Mouse (Mus musculus): Measurements from ENCODE around the gene Ap1g2.
A peak's percentile ranks its signal among the peaks of the same experiment; 100 is the strongest.

Gene Ap1g2

DNA sequence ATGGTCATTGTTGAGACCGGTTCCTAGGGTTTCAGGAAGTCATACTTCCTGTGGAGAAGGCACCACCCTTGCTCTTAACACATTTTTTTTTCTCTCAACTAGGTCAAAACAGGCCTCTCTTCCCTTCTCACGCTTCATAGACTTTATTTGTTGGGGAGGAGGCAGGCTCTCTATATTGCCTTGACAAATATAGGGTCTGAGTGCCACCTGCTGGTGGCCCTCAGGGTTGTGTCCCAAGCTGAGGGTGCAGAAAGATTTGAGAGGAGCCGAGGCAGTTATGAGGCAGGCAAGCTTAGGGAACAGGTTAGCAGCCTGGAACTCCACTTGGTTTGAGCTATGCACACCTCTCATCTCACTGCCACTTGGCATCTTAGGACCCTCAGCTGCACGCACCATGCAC is 8.3 kb downstream of the Ap1g2 start:
- peaks cover 51% of the 10 kb centered on the region for H3K36me3 ChIP-seq (ENCODE audit: insufficient read depth, low read length)
- H3K27me3 ChIP-seq (ENCODE audit: insufficient read depth, low read length): no peaks in the 10 kb centered on the region
- peaks cover 79% of the 10 kb centered on the region for H3K4me1 ChIP-seq (replicated peaks; ENCODE audit: low read depth, low read length)
- no peaks in the 10 kb centered on the region for H3K9me3 ChIP-seq (ENCODE audit: low read length)
- TF ChIP-seq CTCF (conservative IDR thresholded peaks at IDR 0.05; ENCODE audit: low read length) (peak; percentile 68), NANOG (IDR thresholded peaks at IDR 0.05; ENCODE audit: borderline replicate concordance, low read length) (no peak), POU5F1 (IDR thresholded peaks at IDR 0.05; ENCODE audit: borderline replicate concordance, low read length) (no peak)
- peak overlapping the region; percentile 65; the same call in 1 of the 2 replicates for H3K4me3 ChIP-seq (replicated peaks; ENCODE audit: low read length)

DNA sequence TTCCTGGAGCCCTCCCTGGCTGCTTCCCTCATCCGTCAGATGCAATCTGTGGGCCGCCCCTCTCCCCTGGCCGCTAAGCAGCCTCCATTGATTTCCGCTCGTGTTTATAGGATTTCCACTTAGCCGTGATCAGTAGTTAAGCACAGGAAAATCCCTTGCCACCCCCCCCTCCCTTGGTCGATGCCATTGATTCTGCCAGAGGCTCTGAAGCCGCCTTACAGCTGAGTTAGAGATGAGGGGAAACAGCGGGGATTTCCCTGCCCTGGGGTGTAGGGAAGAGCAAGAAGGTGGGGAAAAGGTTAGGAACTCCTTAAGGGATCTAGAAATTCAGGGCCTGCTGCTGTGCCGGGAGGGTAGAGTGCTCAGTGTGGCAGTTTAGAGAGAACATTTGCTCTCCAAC is 8.7 kb downstream of the Ap1g2 start:
- H3K9me3 ChIP-seq (ENCODE audit: low read length): no peaks in the 10 kb centered on the region
- H3K4me1 ChIP-seq (replicated peaks; ENCODE audit: low read depth, low read length): peaks cover 84% of the 10 kb centered on the region
- TF ChIP-seq NANOG (IDR thresholded peaks at IDR 0.05; ENCODE audit: borderline replicate concordance, low read length) (no peak), POU5F1 (IDR thresholded peaks at IDR 0.05; ENCODE audit: borderline replicate concordance, low read length) (no peak), CTCF (conservative IDR thresholded peaks at IDR 0.05; ENCODE audit: low read length) (no peak)
- peaks cover 47% of the 10 kb centered on the region for H3K36me3 ChIP-seq (ENCODE audit: insufficient read depth, low read length)
- no peaks in the 10 kb centered on the region for H3K27me3 ChIP-seq (ENCODE audit: insufficient read depth, low read length)
- peak overlapping the region; percentile 65 for H3K4me3 ChIP-seq (replicated peaks; ENCODE audit: low read length)

DNA sequence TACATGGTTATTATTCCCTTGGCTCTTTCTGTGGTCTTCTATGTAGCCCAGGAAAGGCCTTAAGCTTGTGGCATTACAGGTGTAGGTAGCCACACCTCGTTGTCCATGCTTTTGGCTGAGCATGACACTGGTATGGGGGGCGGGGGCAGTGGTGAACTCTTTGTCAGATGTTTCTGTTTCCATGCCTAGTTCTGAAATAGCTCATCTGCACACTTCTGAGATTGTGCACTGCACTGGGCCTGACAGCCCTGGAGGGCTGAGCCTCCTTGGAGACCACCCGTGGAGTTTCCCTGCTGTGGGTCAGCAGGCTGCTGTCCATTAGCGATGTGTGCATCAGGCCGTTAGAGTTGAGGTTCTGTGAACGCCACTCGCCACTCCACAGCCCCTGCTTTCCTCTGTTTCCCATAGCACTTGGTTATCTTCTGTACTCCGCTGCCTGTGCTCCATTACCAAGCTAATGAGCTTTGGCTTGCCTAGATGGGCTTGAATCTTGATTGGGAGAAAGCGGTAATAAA is 9.8 kb downstream of the Ap1g2 start:
- Histone ChIP-seq H3K4me1 (replicated peaks; ENCODE audit: low read depth, low read length) (peaks cover 84% of the 10 kb centered on the region), H3K36me3 (ENCODE audit: insufficient read depth, low read length) (peaks cover 40% of the 10 kb centered on the region)

DNA sequence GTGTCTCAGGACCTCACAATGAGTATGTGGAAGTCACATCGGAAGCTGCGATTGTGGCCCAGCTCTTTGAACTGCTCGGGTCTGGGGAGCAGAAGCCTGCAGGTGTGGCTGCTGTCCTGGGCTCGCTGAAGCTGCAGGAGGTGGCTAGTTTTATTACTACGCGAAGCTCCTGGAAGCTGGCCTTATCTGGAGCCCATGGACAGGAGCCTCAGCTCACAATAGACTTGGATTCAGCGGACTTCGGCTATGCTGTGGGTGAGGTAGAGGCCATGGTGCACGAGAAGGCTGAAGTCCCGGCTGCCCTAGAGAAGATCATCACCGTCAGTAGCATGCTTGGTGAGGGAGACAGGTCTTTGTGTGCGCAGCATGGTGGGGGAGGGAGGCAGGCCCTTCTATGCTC is 10.7 kb downstream of the Ap1g2 start:
- TF ChIP-seq CTCF (conservative IDR thresholded peaks at IDR 0.05; ENCODE audit: low read length): no peak
- Histone ChIP-seq H3K36me3 (ENCODE audit: insufficient read depth, low read length) (peaks cover 33% of the 10 kb centered on the region), H3K9me3 (ENCODE audit: low read length) (no peaks in the 10 kb centered on the region), H3K27me3 (ENCODE audit: insufficient read depth, low read length) (no peaks in the 10 kb centered on the region), H3K4me1 (replicated peaks; ENCODE audit: low read depth, low read length) (peaks cover 80% of the 10 kb centered on the region), H3K4me3 (replicated peaks; ENCODE audit: low read length) (peak overlapping the region; percentile 87)

More for the DNA sequence above, 9.8 kb downstream of the Ap1g2 start:
- Histone ChIP-seq H3K9me3 (ENCODE audit: low read length) (no peaks in the 10 kb centered on the region), H3K4me3 (replicated peaks; ENCODE audit: low read length) (peak overlapping the region; percentile 65), H3K27me3 (ENCODE audit: insufficient read depth, low read length) (no peaks in the 10 kb centered on the region)
- TF ChIP-seq NANOG (IDR thresholded peaks at IDR 0.05; ENCODE audit: borderline replicate concordance, low read length) (no peak), POU5F1 (IDR thresholded peaks at IDR 0.05; ENCODE audit: borderline replicate concordance, low read length) (no peak), CTCF (conservative IDR thresholded peaks at IDR 0.05; ENCODE audit: low read length) (no peak)

DNA sequence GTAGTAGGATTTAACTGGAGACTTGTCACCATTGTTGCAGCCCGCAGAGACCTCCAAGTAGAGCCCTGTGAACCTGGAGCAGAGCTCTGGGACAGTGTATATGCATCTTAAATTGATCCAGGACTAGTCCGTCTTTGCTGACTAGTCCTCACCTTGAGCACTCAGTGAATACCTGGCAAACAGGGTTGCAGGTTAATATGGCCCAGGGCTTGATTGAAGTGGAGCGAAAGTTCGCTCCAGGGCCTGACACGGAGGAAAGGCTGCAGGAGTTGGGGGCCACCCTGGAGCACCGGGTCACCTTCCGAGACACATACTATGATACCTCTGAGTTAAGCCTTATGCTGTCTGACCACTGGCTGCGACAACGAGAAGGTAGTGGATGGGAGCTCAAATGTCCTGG is 11.1 kb downstream of the Ap1g2 start:
- Histone ChIP-seq H3K4me3 (replicated peaks; ENCODE audit: low read length) (peak overlapping the region; percentile 87), H3K4me1 (replicated peaks; ENCODE audit: low read depth, low read length) (peaks cover 80% of the 10 kb centered on the region), H3K9me3 (ENCODE audit: low read length) (no peaks in the 10 kb centered on the region), H3K27me3 (ENCODE audit: insufficient read depth, low read length) (no peaks in the 10 kb centered on the region), H3K36me3 (ENCODE audit: insufficient read depth, low read length) (peaks cover 33% of the 10 kb centered on the region)
- TF ChIP-seq POU5F1 (IDR thresholded peaks at IDR 0.05; ENCODE audit: borderline replicate concordance, low read length) (no peak), CTCF (conservative IDR thresholded peaks at IDR 0.05; ENCODE audit: low read length) (no peak), NANOG (IDR thresholded peaks at IDR 0.05; ENCODE audit: borderline replicate concordance, low read length) (no peak)

DNA sequence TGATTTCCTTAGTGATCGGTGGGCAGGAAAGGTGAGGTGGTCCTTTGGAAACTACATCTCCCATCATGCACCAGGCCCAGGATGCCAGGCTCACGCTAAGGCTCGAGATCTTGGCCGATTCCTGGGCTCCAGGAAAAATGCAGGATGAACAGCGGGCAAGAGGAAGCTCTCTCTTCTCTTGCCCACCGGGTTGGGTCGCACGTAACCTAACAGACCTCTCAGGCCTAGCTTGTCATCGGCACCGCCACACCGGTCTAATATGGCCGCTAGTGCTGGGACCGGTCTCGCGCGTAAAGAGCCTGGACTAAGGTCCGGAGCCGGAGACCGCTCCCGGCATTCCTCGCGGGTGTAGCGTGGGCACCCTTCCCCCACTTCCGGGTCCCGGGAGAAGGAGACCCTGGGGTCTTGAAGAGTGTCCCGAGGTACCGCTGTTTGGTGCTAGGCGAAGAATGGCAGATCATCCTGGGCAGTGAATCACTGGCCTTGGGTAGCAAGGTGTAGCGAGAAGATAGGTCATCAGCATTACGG is 11.6 kb downstream of the Ap1g2 start, which contains the start of gene Thtpa:
Gene Thtpa, plus strand, starts transcription at position 81 of the 528 bp plus-strand sequence.
- H3K27me3 ChIP-seq (ENCODE audit: insufficient read depth, low read length): no peaks in the 10 kb centered on the region
- peaks cover 32% of the 10 kb centered on the region for H3K36me3 ChIP-seq (ENCODE audit: insufficient read depth, low read length)
- H3K4me3 ChIP-seq (replicated peaks; ENCODE audit: low read length): peak within 1 kb of the TSS; percentile 87
- H3K9me3 ChIP-seq (ENCODE audit: low read length): no peaks in the 10 kb centered on the region
- no peak for TF ChIP-seq NANOG (IDR thresholded peaks at IDR 0.05; ENCODE audit: borderline replicate concordance, low read length)
- no peak for TF ChIP-seq POU5F1 (IDR thresholded peaks at IDR 0.05; ENCODE audit: borderline replicate concordance, low read length)
- TF ChIP-seq CTCF (conservative IDR thresholded peaks at IDR 0.05; ENCODE audit: low read length): no peak
- peaks cover 82% of the 10 kb centered on the region for H3K4me1 ChIP-seq (replicated peaks; ENCODE audit: low read depth, low read length)

DNA sequence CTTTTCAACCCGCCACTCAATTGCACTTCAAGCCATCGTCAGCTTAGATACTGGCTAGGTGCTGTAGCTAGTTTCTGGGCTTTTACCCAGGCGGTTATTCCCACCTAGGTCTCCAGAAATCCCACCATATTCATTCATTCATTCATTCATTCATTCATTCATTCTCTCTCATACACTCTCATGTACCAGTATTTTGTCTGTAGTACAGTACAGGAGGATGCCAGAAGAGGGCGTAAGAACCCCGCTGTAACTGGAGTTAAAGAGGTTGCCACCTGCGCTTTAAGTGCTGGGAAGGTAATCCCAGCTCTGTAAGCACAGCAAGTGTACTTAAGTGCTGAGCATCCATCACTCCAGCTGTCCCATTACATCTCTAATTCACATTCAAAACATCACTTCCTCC is 12.5 kb downstream of the Ap1g2 start:
- peaks cover 27% of the 10 kb centered on the region for H3K36me3 ChIP-seq (ENCODE audit: insufficient read depth, low read length)
- no peak for TF ChIP-seq POU5F1 (IDR thresholded peaks at IDR 0.05; ENCODE audit: borderline replicate concordance, low read length)
- peak; percentile 51 for TF ChIP-seq CTCF (conservative IDR thresholded peaks at IDR 0.05; ENCODE audit: low read length)
- TF ChIP-seq NANOG (IDR thresholded peaks at IDR 0.05; ENCODE audit: borderline replicate concordance, low read length): no peak
- peaks cover 87% of the 10 kb centered on the region for H3K4me1 ChIP-seq (replicated peaks; ENCODE audit: low read depth, low read length)
- H3K9me3 ChIP-seq (ENCODE audit: low read length): no peaks in the 10 kb centered on the region
- H3K4me3 ChIP-seq (replicated peaks; ENCODE audit: low read length): peak overlapping the region; percentile 87
- H3K27me3 ChIP-seq (ENCODE audit: insufficient read depth, low read length): no peaks in the 10 kb centered on the region

DNA sequence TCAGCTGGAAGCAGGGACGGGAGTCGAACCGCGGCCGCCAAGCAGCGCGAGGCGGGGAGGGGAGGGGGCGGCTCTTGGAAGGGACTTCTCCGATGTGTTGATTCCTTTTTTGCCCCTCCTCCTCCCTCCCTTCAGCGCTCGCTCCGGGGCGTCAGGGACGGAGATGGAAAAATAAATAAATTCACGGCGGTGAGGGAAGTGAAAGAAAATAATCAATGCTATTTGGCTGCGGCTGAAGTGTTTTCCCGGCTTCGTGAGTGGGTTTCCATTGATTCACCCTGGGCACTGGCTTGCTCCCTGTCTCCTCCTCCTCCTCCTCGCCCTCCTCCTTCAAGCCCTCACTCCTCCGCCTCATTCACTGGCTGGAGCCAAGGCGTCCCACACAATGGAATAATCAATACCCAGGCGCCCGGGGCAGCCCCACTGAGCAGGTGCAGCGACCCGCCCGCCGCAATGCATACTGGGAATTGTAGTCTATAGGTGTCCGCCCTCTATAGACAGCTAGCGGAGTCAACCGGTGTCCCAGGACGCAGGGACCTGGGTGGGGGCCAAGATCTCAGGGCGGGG is 14.3 kb downstream of the Ap1g2 start, which contains the start of gene Zfhx2:
Gene Zfhx2, minus strand, starts transcription at position 314 of the 567 bp plus-strand sequence.
- H3K9me3 ChIP-seq (ENCODE audit: low read length): no peaks in the 10 kb centered on the region
- 0 out of 2 replicates have a peak, but pooled peaks have one; percentile 5 for TF ChIP-seq NANOG (IDR thresholded peaks at IDR 0.05; ENCODE audit: borderline replicate concordance, low read length)
- TF ChIP-seq CTCF (conservative IDR thresholded peaks at IDR 0.05; ENCODE audit: low read length): no peak
- TF ChIP-seq POU5F1 (IDR thresholded peaks at IDR 0.05; ENCODE audit: borderline replicate concordance, low read length): no peak
- peak within 1 kb of the TSS; percentile 94 for H3K4me3 ChIP-seq (replicated peaks; ENCODE audit: low read length)
- peaks cover 87% of the 10 kb centered on the region for H3K4me1 ChIP-seq (replicated peaks; ENCODE audit: low read depth, low read length)
- H3K27me3 ChIP-seq (ENCODE audit: insufficient read depth, low read length): no peaks in the 10 kb centered on the region
- peaks cover 16% of the 10 kb centered on the region; the same call in 1 of the 2 replicates for H3K36me3 ChIP-seq (ENCODE audit: insufficient read depth, low read length)

All from E14TG2a.4 (cell line).